In genomic region chr12:8207978-8208403, GRCm38 (mm10) we compare ENCODE assay signal across 7 mouse cellular contexts. TPM values are rescaled to one million over a fixed set of nuclear protein-coding genes. Genes with fewer than 3 reads are reported as not detected.
DNase-seq lines count a peak whose midpoint lies in the region; ATAC-seq lines count a peak whose summit lies in the region.

Gene Ldah, plus strand, starts transcription at chr12:8208107.

- peak within 1 kb of the TSS; percentile 82 for H3K4me3 ChIP-seq in intestine, embryonic 15.5 days (replicated peaks)
- peak within 1 kb of the TSS; percentile 86 for H3K4me3 ChIP-seq in midbrain, embryonic 10.5 days

- H3K27me3 ChIP-seq in intestine, embryonic 15.5 days (replicated peaks), result no peaks in the 10 kb centered on the region
- no peaks in the 10 kb centered on the region for H3K27me3 ChIP-seq in midbrain, embryonic 10.5 days (ENCODE audit: low read depth, poor library complexity, severe bottlenecking)

- peak within 1 kb of the TSS; percentile 68 for H3K4me2 ChIP-seq in intestine, embryonic 15.5 days (replicated peaks)

- H3K27ac ChIP-seq in intestine, embryonic 15.5 days, result peak within 1 kb of the TSS; percentile 48
- H3K27ac ChIP-seq in midbrain, embryonic 10.5 days (replicated peaks), result peak within 1 kb of the TSS; percentile 85

- ATAC-seq in intestine, embryonic 15.5 days, result peak; percentile 98

- intact Hi-C loops in gastrocnemius, postnatal 36 days (cut with DNase I), result no loop called here
- intact Hi-C loops in left cerebral cortex, postnatal 25 days (cut with DNase I), result no loop called here

- WGBS in intestine, embryonic 15.5 days, result under 1% methylated on average over 34 of the region's 34 CpGs
- WGBS in midbrain, embryonic 10.5 days, result under 1% methylated on average over 34 of the region's 34 CpGs

- H3K36me3 ChIP-seq in intestine, embryonic 15.5 days, result no peaks in the 10 kb centered on the region
- 0 out of 2 replicates have a peak, but pooled peaks cover 2% of the 10 kb centered on the region for H3K36me3 ChIP-seq in midbrain, embryonic 10.5 days

- no peaks in the 10 kb centered on the region for H3K9me3 ChIP-seq in intestine, embryonic 15.5 days
- H3K9me3 ChIP-seq in midbrain, embryonic 10.5 days (replicated peaks), result no peaks in the 10 kb centered on the region

- H3K4me1 ChIP-seq in intestine, embryonic 15.5 days (replicated peaks), result no peaks in the 10 kb centered on the region; the same call in 1 of the 2 replicates
- peaks cover 16% of the 10 kb centered on the region for H3K4me1 ChIP-seq in midbrain, embryonic 10.5 days

- peak within 1 kb of the TSS; percentile 73 for H3K9ac ChIP-seq in intestine, embryonic 15.5 days

- DNase-seq in adrenal gland, adult 18-20 months (ENCODE audit: low spot score in 2 of 2), result peak; percentile 90 to 92
- DNase-seq in embryo, embryonic 11 days, result peak; percentile 93
- DNase-seq in gastrocnemius, postnatal 36 days, result peak; percentile 64 to 82
- DNase-seq in left cerebral cortex, postnatal 25 days (ENCODE audit: low spot score in 2 of 2), result peak; percentile 89 to 94
- DNase-seq in midbrain, embryonic 10.5 days (ENCODE audit: low spot score), result peak; percentile 88
- DNase-seq in right cerebral cortex, postnatal 4 days, result peak; percentile 90

RNA-seq across cellular contexts. Expression of gene Ldah, which starts in this region (rescaled TPM):
- 10 to 100 TPM; 52.4 to 55.3 TPM for total RNA-seq in adrenal gland, adult 18-20 months (2021)
- 1 to 10 TPM; 8.0 to 9.8 TPM for total RNA-seq in gastrocnemius, postnatal 36 days (2021)
- polyA plus RNA-seq in intestine, embryonic 15.5 days (2015; fragmentation: Nextera tagmentation; extraction: Ambion mirVana), result 60.4 and 63.2 TPM in 2 replicates
- 10 to 100 TPM; 37.6 to 43.4 TPM for total RNA-seq in left cerebral cortex, postnatal 25 days (2021)
- polyA plus RNA-seq in midbrain, embryonic 10.5 days (2016; fragmentation: Nextera tagmentation; extraction: Ambion mirVana), result 68.8 and 70.9 TPM in 2 replicates

Comparison
In these comparisons a context has a peak if more than half of its experiments do, and no peak if none do; other contexts are left out.
1. Peak in every context shown above with its lines: DNase-seq, ATAC-seq, H3K4me3 ChIP-seq and H3K27ac ChIP-seq.